Mouse (Mus musculus): ENCODE results near the gene Mpig6b. TPM values are rescaled to one million over a fixed set of nuclear protein-coding genes. Genes with fewer than 3 reads are reported as not detected.

Gene Mpig6b
- 0.25 and 0.43 TPM in 2 replicates for polyA plus RNA-seq (2012; rRNA removed)

DNA sequence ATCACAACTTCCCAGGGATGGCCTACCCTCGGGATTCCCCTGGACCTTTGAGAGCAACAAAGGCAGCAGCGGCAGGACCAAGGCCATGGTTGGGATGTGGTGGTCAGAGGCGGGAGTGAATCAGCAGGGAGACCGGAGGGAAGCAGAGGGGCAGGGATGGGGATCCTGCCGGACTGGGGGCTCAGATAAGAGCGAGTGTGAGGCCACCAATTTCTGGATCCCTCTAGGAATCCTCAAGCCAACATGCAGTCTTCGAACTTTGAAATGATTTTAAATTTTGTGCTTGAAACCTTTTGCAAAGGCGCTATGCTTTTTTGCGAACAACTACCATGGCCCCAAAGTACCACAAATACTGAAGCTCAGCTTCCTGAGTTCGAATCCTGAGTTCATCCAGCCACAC, at the start of gene Mpig6b:
TSS of gene Mpig6b (minus strand) at position 101 of the 400 bp plus-strand sequence.
- H3K4me3 ChIP-seq (replicated peaks; ENCODE audit: insufficient read depth, low read depth, low read length) = peak within 1 kb of the TSS; percentile 45
- H3K27ac ChIP-seq (ENCODE audit: insufficient read depth, low read length) = peak within 1 kb of the TSS; percentile 17; the same call in 1 of the 2 replicates
- peak in 1 of 2 experiments; percentile 22 for DNase-seq
- WGBS = 76% methylated on average over 10 of the region's 10 CpGs
- TF ChIP-seq CTCF (IDR thresholded peaks at IDR 0.05; ENCODE audit: borderline replicate concordance, insufficient read depth, low read depth, low read length) (no peak), POLR2A (IDR thresholded peaks at IDR 0.05; ENCODE audit: borderline replicate concordance, insufficient read depth, low read length) (no peak)
- no peaks in the 10 kb centered on the region for H3K27me3 ChIP-seq (ENCODE audit: control insufficient read depth, insufficient read depth, low read length)
- peaks cover 41% of the 10 kb centered on the region for H3K4me1 ChIP-seq (ENCODE audit: control insufficient read depth, insufficient read depth, low read length)

DNA sequence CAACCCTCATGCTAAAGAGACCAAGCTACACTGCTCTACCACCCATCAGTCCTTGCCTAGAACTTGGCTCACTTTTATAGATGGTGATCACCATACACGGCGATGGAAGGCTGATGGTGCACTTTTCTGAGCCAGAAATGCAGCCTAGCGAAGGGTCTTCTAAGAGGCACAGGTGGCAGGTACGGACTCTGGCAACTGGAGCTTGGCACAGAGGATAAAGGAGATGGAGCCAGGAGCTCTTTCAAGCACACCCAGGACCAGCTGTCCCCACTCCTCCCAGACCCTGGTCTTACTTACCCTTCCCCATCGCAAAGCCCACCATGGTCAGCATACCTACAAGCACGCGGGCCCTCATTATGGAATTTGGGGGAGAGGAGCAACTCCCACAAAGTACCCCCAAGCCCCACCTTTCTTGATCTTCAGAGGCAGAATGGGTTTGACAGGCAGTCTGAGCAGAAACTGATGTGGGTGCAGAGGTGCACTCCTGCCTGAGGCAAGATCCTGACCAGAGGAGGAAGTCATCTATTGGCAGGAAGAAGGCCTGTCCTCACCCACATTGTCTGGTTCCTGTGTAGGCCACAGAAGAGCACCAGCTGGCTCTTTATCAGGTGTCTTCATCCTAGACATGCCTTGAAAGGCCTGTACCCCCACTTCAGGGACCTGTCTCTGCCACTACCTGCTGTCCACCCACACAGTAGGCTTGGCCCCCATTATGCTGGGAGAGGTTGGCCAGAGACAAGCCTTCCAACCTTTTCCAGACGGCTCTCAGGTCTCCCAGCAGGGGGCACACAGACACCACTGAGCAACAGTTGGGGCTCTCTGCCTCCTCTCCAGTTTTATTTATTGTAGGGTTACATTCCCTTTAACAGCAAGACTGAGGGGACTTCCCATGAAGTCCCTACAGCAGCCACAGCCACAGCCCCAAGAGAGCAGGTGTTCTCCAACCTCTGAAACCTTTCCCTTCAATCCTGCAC, 49.3 kb upstream of the Mpig6b start, which contains the start of gene Ly6g5b:
TSS of gene Ly6g5b (minus strand) at position 383 of the 974 bp plus-strand sequence.
- no peak within 1 kb of the TSS for H3K4me3 ChIP-seq (replicated peaks; ENCODE audit: insufficient read depth, low read depth, low read length)
- peak in 1 of 2 experiments; percentile 35 for DNase-seq
- H3K27me3 ChIP-seq (ENCODE audit: control insufficient read depth, insufficient read depth, low read length) = no peaks in the 10 kb centered on the region
- peak within 1 kb of the TSS; percentile 13; the same call in 1 of the 2 replicates for H3K27ac ChIP-seq (ENCODE audit: insufficient read depth, low read length)
- H3K4me1 ChIP-seq (ENCODE audit: control insufficient read depth, insufficient read depth, low read length) = peaks cover 18% of the 10 kb centered on the region
- TF ChIP-seq CTCF (IDR thresholded peaks at IDR 0.05; ENCODE audit: borderline replicate concordance, insufficient read depth, low read depth, low read length) = no peak
- no peak for TF ChIP-seq POLR2A (IDR thresholded peaks at IDR 0.05; ENCODE audit: borderline replicate concordance, insufficient read depth, low read length)
- WGBS = 27% methylated on average over 8 of the region's 8 CpGs

GRCm38 (mm10) chr17:35111774-35112173, 45.8 kb upstream of the Mpig6b start:
- 35% methylated on average over 9 of the region's 9 CpGs for WGBS

DNA sequence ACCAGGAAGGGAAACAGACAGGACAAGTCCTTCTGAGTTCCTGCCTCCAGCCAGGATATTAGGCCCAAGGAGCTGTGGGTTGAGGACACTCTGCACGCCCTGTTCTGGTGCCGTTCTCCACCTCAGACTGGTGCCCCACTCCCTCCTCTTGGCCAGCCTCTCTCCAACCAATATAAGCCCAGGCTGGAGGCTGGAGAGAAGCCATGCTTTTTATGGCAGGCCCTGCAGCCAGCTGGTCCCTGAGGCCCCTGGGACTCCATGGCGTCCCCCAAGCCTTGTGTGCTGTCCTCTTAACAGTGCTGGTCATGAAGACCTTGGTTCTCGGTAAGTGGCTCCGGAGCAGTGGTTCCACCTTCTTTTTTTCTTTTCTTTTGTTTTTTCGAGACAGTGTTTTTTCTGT, 42.1 kb upstream of the Mpig6b start, which contains the start of gene Ly6g5c:
TSS of gene Ly6g5c (plus strand) at position 183 of the 400 bp plus-strand sequence.
- no peaks in the 10 kb centered on the region for H3K27me3 ChIP-seq (ENCODE audit: control insufficient read depth, insufficient read depth, low read length)
- peaks cover 28% of the 10 kb centered on the region for H3K4me1 ChIP-seq (ENCODE audit: control insufficient read depth, insufficient read depth, low read length)
- 15% methylated on average over 6 of the region's 6 CpGs for WGBS
- H3K4me3 ChIP-seq (replicated peaks; ENCODE audit: insufficient read depth, low read depth, low read length) = no peak within 1 kb of the TSS
- peak; percentile 60 to 72 for DNase-seq
- TF ChIP-seq CTCF (IDR thresholded peaks at IDR 0.05; ENCODE audit: borderline replicate concordance, insufficient read depth, low read depth, low read length) = no peak
- no peak for TF ChIP-seq POLR2A (IDR thresholded peaks at IDR 0.05; ENCODE audit: borderline replicate concordance, insufficient read depth, low read length)
- no peak within 1 kb of the TSS for H3K27ac ChIP-seq (ENCODE audit: insufficient read depth, low read length)

More at GRCm38 (mm10) chr17:35111774-35112173, 45.8 kb upstream of the Mpig6b start:
- Histone ChIP-seq H3K4me1 (ENCODE audit: control insufficient read depth, insufficient read depth, low read length) (peaks cover 24% of the 10 kb centered on the region), H3K27me3 (ENCODE audit: control insufficient read depth, insufficient read depth, low read length) (no peaks in the 10 kb centered on the region), H3K4me3 (replicated peaks; ENCODE audit: insufficient read depth, low read depth, low read length) (no peak overlapping the region), H3K27ac (ENCODE audit: insufficient read depth, low read length) (no peak overlapping the region)
- DNase-seq = no peak
- TF ChIP-seq POLR2A (IDR thresholded peaks at IDR 0.05; ENCODE audit: borderline replicate concordance, insufficient read depth, low read length) (no peak), CTCF (IDR thresholded peaks at IDR 0.05; ENCODE audit: borderline replicate concordance, insufficient read depth, low read depth, low read length) (no peak)

DNA sequence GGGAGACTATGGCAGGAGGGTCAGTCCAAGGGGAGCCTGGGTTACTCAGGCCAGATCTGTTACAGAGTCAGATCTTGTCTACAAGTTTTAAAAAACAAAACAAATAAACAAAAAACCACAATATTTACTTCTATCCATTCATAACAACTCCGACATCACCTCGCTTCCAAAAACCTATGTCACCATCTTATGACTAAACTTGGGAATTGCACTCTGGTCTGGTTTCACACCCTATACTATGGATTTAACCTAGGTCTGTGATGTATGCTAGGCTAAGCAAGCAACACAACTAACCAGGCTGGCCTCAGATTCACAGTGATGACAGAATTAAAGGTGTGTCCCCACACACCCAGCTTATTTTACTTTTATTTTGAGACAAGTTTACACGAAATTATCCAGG, 40.5 kb upstream of the Mpig6b start:
- H3K27ac ChIP-seq (ENCODE audit: insufficient read depth, low read length) = peak overlapping the region; percentile 62; the same call in 1 of the 2 replicates
- DNase-seq = no peak
- H3K4me3 ChIP-seq (replicated peaks; ENCODE audit: insufficient read depth, low read depth, low read length) = no peak overlapping the region
- TF ChIP-seq POLR2A (IDR thresholded peaks at IDR 0.05; ENCODE audit: borderline replicate concordance, insufficient read depth, low read length) (no peak), CTCF (IDR thresholded peaks at IDR 0.05; ENCODE audit: borderline replicate concordance, insufficient read depth, low read depth, low read length) (no peak)
- no peaks in the 10 kb centered on the region for H3K27me3 ChIP-seq (ENCODE audit: control insufficient read depth, insufficient read depth, low read length)
- H3K4me1 ChIP-seq (ENCODE audit: control insufficient read depth, insufficient read depth, low read length) = peaks cover 41% of the 10 kb centered on the region
- 65% methylated on average over 3 of the region's 3 CpGs for whole genome bisulfite sequencing

DNA sequence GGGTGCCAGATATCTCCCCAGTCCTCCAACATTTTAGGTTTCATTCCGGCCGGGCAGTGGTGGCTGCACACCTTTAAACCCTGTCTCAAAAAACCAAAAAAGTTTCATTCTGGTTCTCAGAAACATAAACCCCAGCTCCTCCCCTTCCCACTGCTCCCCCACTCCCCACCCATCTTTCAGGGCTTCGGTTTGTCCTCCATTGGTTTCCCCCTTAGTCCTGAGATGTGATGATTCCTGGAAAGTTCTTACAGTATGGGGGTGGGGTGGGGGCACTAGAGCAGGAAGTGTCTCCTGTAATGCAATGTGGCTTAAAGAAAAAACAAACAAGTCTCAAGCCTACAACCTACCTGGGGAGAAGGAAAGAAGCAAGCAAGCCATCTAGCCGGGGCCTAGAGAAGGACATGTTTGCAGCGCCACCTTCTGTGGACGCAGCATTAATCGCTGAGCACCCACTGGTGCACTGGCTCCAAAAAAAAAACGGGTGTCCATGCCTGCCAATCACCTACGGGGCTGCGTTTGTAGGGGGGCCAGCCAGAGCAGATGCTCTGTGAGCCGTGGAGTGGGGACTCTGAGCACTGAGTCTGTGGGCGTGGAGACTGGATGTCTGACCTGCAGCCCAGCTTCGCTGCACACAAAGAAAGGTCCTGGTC, 39.9 kb upstream of the Mpig6b start:
- Histone ChIP-seq H3K27ac (ENCODE audit: insufficient read depth, low read length) (peak overlapping the region; percentile 62), H3K27me3 (ENCODE audit: control insufficient read depth, insufficient read depth, low read length) (no peaks in the 10 kb centered on the region), H3K4me3 (replicated peaks; ENCODE audit: insufficient read depth, low read depth, low read length) (no peak overlapping the region), H3K4me1 (ENCODE audit: control insufficient read depth, insufficient read depth, low read length) (peaks cover 46% of the 10 kb centered on the region)
- WGBS = 6% methylated on average over 13 of the region's 13 CpGs
- TF ChIP-seq CTCF (IDR thresholded peaks at IDR 0.05; ENCODE audit: borderline replicate concordance, insufficient read depth, low read depth, low read length) (peak; percentile 77), POLR2A (IDR thresholded peaks at IDR 0.05; ENCODE audit: borderline replicate concordance, insufficient read depth, low read length) (no peak)
- peak; percentile 76 to 77 for DNase-seq

DNA sequence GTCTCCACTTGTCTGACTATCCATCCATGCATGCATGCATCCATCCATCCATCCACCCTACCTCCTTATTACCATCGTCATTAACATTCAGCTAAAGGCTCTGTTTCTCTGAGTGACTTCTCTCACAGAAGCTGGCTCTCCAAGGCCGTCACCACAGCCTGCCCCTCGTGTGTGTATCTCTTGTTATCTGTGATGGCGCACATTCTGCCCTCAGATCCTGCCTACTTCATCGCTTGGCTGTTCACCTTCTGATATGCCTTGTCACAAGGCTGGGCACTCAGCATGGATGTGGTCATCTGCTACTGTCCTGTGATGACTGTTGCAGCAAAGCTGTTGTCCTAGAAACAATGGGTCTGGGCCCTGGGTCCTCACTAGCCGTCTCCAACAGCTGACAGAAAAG, 38.8 kb upstream of the Mpig6b start:
- Histone ChIP-seq H3K4me1 (ENCODE audit: control insufficient read depth, insufficient read depth, low read length) (peaks cover 57% of the 10 kb centered on the region), H3K4me3 (replicated peaks; ENCODE audit: insufficient read depth, low read depth, low read length) (no peak overlapping the region), H3K27ac (ENCODE audit: insufficient read depth, low read length) (peak overlapping the region; percentile 23; the same call in 1 of the 2 replicates), H3K27me3 (ENCODE audit: control insufficient read depth, insufficient read depth, low read length) (no peaks in the 10 kb centered on the region)
- no peak for DNase-seq
- WGBS = 61% methylated on average over 6 of the region's 6 CpGs
- no peak for TF ChIP-seq CTCF (IDR thresholded peaks at IDR 0.05; ENCODE audit: borderline replicate concordance, insufficient read depth, low read depth, low read length)
- no peak for TF ChIP-seq POLR2A (IDR thresholded peaks at IDR 0.05; ENCODE audit: borderline replicate concordance, insufficient read depth, low read length)

Data from cerebellum, adult 2 months (tissue).